Mouse (Mus musculus) neural tube, embryonic 12.5 days (tissue): ENCODE results near the gene Hspa5. TPM values are rescaled to one million over a fixed set of nuclear protein-coding genes. Genes with fewer than 3 reads are reported as not detected.

Experiments used
- ATAC-seq: fragments of 200-750 bp; cut with Nextera tagmentation; 2 replicates; pipeline ENCODE4 v1.8.0; 2017; ENCODE audit warnings: low read depth, mild to moderate bottlenecking, moderate TSS enrichment, moderate library complexity; ENCODE audit not compliant: low FRiP score
- H3K27ac ChIP-seq: fragments of 300-500 bp; sonication (generic); 2 replicates; pipeline ENCODE4 v1.5.1; 2016
- H3K27me3 ChIP-seq: fragments of 300-500 bp; sonication (generic); replicated peaks from 2 replicates; pipeline ENCODE4 v1.6.1; 2016; ENCODE audit warnings: mild to moderate bottlenecking
- H3K36me3 ChIP-seq: fragments of 300-500 bp; sonication (generic); 2 replicates; pipeline ENCODE4 v1.6.1; 2016; ENCODE audit warnings: mild to moderate bottlenecking
- H3K4me1 ChIP-seq: fragments of 300-500 bp; sonication (generic); 2 replicates; pipeline ENCODE4 v1.6.1; 2016
- H3K4me2 ChIP-seq: fragments of 300-500 bp; sonication (generic); replicated peaks from 2 replicates; pipeline ENCODE4 v1.6.1; 2016; ENCODE audit warnings: mild to moderate bottlenecking
- H3K4me3 ChIP-seq: fragments of 300-500 bp; sonication (generic); 2 replicates; pipeline ENCODE4 v1.5.1; 2016
- H3K9ac ChIP-seq: fragments of 300-500 bp; sonication (generic); 2 replicates; pipeline ENCODE4 v1.6.1; 2016; ENCODE audit warnings: mild to moderate bottlenecking
- H3K9me3 ChIP-seq: fragments of 300-500 bp; sonication (generic); 2 replicates; pipeline ENCODE4 v1.6.1; 2016; ENCODE audit warnings: mild to moderate bottlenecking
- WGBS: fragments of 180-500 bp; shearing (Covaris S2); methylation state at CpG from one replicate; pipeline ENCODE4 v1.1.7; 2016; 5-methylcytosine and 5-hydroxymethylcytosine counted together
- polyA plus RNA-seq: library from polyadenylated mRNA; unstranded; fragments of >200 nt; fragmentation: Nextera tagmentation; extraction: Ambion mirVana; gene quantifications from 2 replicates; pipeline ENCODE4 v1.2.1, GENCODE M21; 2016

Hspa5 gene
- polyA plus RNA-seq, 1 experiment from 2014 or later: 638 TPM

GRCm38 (mm10) chr2:34826460-34827231, 54.9 kb downstream of the Hspa5 start:
- Histone ChIP-seq H3K4me2 (peak overlapping the region; percentile 80), H3K36me3 (peaks cover 9% of the 10 kb centered on the region), H3K27ac (peak overlapping the region; percentile 4; the same call in 1 of the 2 replicates), H3K4me3 (peak overlapping the region; percentile 97), H3K9ac (peak overlapping the region; percentile 96), H3K27me3 (no peaks in the 10 kb centered on the region), H3K4me1 (peaks cover 19% of the 10 kb centered on the region), H3K9me3 (0 out of 2 replicates have a peak, but pooled peaks cover 5% of the 10 kb centered on the region)
- no peak for ATAC-seq
- WGBS: 36% methylated on average over 20 of the region's 21 CpGs

Other genes with a start within 250 kb of the Hspa5 start
- gene Gapvd1, start 16.7 kb upstream of the Hspa5 start, polyA plus RNA-seq: 121 and 125 TPM in 2 replicates
- 20.4 and 25.0 TPM in 2 replicates for gene Rabepk, start 27.9 kb downstream of the Hspa5 start, polyA plus RNA-seq
- 72.1 and 79.0 TPM in 2 replicates for gene Fbxw2, start 54.3 kb downstream of the Hspa5 start, polyA plus RNA-seq
- 0.11 TPM in 1 of 2 replicates, not detected in the other for gene Gm34653, start 61.0 kb downstream of the Hspa5 start, polyA plus RNA-seq
- gene Cutal, start 102.4 kb downstream of the Hspa5 start, polyA plus RNA-seq: not detected in 2 replicates
- 94.5 and 94.9 TPM in 2 replicates for gene Psmd5, start 103.0 kb downstream of the Hspa5 start, polyA plus RNA-seq
- gene Phf19, start 142.1 kb downstream of the Hspa5 start, polyA plus RNA-seq: 1.1 and 1.3 TPM in 2 replicates
- gene Traf1, start 189.8 kb downstream of the Hspa5 start, polyA plus RNA-seq: 0.53 and 0.80 TPM in 2 replicates